Mouse (Mus musculus): ENCODE data around the gene Fgfbp1.

Fgfbp1 gene

DNA sequence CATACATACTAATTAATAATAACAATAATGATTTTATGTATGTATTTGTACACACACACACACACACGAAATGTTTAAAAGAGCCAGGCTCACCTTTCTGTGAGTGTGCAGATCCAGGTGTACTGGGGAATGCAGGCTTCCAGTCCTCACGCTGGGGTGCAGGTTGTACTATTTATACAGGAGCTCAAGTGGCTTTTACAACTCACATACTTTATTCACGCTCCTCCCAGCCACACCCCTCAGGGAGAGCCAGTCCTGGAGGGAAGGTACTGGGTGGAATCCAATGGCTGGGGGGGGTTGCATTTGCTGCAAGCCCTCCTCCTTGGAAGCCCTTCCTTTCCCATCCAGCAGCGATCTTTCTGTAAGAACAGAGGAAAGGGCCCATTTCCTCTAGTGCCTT lies at the start of gene Fgfbp1:
Gene Fgfbp1, minus strand, starts transcription at position 160 of the 400 bp plus-strand sequence.
- DNase-seq (ENCODE audit: low read depth, low spot score), result no peak

- no peak for DNase-seq (ENCODE audit: low read depth, low spot score)
Observed at GRCm38 (mm10) chr5:43998295-43998989, 16.9 kb upstream of the Fgfbp1 start.

- no peak for DNase-seq (ENCODE audit: low read depth, low spot score)
Observed at GRCm38 (mm10) chr5:43997626-43998025, 16.0 kb upstream of the Fgfbp1 start.

GRCm38 (mm10) chr5:43996162-43996561 lies 14.6 kb upstream of the Fgfbp1 start:
- no peak for DNase-seq (ENCODE audit: low read depth, low spot score)

- no peak for DNase-seq (ENCODE audit: low read depth, low spot score)
Observed at GRCm38 (mm10) chr5:43994981-43995380, 13.4 kb upstream of the Fgfbp1 start.

- no peak for DNase-seq (ENCODE audit: low read depth, low spot score)
Observed at GRCm38 (mm10) chr5:43990316-43990715, 8.7 kb upstream of the Fgfbp1 start.

- no peak for DNase-seq (ENCODE audit: low read depth, low spot score)
Observed at GRCm38 (mm10) chr5:43989017-43989416, 7.4 kb upstream of the Fgfbp1 start.

DNA sequence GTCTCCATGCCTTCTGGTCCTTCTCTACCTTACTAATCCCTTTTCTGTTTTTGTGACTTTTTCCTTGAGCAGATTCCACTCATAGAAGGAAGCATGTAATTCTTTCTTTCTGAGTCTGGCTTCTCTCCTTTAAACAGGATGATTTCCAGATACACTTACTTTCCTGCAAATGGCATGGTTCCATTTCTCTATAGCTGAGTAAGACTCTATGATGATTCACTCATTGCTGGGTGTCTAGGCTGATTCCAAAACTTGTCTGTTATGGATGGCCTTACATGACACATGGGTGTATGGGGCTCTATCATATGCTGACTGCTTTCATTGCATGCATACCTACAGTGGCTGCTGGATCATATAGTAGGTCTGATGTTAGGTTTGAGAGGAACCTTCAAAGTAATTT lies 4.6 kb upstream of the Fgfbp1 start:
- no peak for DNase-seq (ENCODE audit: low read depth, low spot score)

DNA sequence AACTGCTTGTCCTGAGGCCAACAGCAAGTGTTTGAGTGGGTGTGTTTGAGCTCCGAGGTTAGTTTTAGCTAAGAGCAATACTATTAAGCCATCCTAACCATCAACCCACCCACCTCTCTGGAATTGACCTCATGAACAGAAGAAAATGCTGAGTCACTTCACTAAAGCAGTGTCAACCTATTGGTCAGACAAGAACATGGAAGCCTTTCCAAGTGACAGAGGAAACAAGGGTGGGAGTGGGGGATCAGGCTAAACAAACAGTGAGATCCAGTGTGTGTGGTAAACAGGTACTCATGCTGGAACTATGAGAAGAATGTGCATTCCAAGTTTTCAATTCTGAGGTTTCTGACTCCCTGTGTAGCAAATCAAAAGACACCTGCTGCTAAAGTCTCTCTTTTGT lies 1.3 kb upstream of the Fgfbp1 start:
- DNase-seq (ENCODE audit: low read depth, low spot score), result no peak

DNA sequence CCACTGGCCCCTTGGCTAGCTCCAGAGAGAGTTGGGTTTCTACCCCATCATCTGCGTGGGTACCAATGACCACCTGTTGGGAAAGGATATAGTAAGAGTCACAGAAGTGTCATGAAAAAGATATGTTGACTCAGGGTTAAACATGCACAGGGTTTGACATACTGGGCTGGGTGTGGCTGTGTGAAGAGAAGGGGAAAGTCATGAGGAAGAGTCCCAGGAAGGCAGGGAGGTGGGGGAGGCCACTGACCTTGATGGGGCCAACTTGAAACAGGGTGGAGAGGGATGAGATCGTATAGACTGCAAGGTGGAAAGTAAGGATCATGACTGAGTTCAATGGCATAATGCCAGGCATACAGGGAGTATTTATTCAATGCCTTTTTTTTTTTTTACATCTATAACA lies 1.2 kb downstream of the Fgfbp1 start:
- no peak for DNase-seq (ENCODE audit: low read depth, low spot score)

GRCm38 (mm10) chr5:43976821-43977561 lies 4.6 kb downstream of the Fgfbp1 start:
- DNase-seq (ENCODE audit: low read depth, low spot score), result no peak

DNA sequence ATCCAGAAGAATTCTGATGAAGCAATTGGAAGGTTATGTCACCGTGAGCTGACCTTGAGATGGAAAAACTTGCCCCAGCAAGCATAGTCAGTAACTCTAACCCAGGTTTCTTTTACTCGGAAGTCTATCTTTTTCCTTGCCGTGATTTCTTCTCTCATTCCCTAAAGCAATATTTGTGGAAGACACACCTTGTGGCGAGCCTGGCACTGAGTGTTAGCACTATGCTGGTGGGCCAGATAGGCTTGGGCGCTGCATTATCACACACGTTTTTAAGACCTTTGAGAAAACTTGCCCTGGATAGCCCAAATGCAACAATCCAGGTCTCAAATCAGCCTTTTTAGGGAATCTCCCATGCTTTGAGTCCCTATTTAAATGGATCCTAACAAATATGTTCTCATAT lies 7.4 kb downstream of the Fgfbp1 start:
- no peak for DNase-seq (ENCODE audit: low read depth, low spot score)

DNA sequence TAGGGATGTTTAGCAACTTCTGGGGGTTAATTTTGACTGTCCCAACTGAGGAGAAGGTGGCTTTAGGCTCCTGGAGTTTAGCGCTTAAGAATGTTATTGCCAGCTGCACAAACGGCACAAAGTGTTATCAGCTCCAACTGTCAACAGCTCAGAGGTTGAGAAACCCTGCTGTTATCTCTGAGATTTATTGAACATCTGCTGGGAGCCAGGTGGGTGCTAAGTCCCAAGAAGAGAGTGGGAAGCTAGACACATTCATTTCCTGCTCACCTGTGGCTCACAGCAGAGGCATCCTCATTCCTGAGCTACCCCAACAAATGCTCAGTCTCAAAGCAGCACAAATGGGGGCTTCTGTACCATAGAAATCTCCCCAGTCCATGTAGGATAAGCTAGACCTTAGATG lies 10.4 kb downstream of the Fgfbp1 start:
- no peak for DNase-seq (ENCODE audit: low read depth, low spot score)

DNA sequence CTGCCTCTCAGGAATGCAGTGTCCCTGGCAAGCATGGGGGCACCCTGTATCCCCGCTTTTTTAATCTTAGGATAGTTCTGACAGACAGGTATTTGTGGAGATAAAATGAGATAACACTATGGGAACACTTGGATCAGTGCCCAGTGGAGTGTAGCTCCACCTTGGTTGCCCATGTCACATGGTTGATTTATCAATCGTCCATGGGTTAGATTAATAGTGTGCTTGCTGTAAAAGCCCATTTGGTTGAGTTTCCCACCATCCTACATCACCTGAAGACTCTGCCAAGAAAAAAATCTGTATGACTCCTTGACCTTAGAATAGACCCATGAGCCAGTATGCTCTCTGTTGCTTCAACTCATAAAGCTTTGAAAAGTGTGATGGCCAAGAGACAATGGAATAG lies 11.0 kb downstream of the Fgfbp1 start:
- no peak for DNase-seq (ENCODE audit: low read depth, low spot score)

GRCm38 (mm10) chr5:43968634-43969033 lies 12.9 kb downstream of the Fgfbp1 start:
- no peak for DNase-seq (ENCODE audit: low read depth, low spot score)

DNA sequence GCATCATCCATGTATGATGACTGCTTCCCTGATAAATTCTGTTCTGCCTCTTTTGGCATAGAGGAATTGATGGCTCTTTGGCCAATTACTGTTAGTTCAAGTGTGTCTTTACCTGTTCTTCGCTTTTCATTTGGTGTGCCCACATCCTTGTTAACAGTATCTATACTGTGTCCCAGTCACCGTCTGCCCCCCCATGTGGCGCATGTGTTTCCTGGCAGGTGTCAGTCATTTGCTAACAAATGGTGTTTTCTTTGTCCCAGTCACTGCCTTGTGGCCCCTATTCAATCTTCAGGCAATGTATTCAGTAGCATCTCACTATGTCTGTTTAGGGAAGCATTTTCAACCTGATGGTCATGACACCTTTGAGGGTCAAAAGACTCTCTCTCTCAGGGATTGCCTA lies 20.5 kb downstream of the Fgfbp1 start:
- DNase-seq (ENCODE audit: low read depth, low spot score), result no peak

DNA sequence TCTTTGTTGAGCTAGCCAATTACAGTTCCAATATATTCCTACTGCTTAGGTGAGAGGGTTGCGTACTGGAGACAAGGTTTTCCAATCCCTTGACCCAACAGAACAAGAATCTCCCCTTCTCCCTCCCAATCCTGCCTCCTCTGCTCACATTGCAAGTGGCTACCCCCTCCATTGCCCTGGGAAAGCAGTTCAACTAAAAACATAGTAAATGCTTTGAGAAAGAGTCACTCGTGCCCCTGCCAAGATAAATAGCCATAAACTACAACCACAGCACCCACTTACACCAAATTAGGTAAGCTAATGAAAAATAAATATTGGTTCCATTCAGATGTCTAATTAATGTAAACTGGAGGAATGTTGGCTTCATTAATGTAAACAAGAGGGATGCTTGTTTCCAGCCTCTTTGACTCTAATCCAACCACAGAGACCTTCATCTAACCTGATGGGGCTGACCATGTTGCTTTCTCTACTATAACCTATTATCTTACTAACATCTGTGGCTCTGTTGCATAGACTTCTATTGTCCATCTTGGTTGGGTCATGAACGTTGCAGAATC lies 21.6 kb downstream of the Fgfbp1 start:
- no peak for DNase-seq (ENCODE audit: low read depth, low spot score)

DNA sequence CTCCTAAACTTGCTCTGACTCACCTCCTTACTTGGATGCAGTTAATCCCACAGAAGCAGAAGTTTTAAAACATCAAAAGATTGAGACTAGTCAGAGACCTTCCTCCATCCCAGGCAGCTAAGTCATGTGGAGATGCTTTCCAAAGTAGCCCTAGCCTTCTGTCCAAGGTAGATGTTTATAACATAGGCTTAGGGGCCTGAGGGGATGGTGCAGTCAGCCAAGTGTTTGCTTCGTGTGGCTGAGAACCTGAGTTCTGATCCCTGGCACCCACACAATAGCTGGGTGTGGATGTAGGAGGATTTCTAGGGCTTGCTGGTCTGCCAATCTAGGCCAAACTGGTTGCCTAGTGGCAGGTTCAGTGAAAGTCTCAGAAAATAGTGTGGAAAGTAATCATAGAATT lies 28.3 kb downstream of the Fgfbp1 start:
- DNase-seq (ENCODE audit: low read depth, low spot score), result no peak

- DNase-seq (ENCODE audit: low read depth, low spot score), result no peak
Observed at GRCm38 (mm10) chr5:43948748-43949275, 32.8 kb downstream of the Fgfbp1 start.

GRCm38 (mm10) chr5:43948111-43948743 lies 33.4 kb downstream of the Fgfbp1 start:
- DNase-seq (ENCODE audit: low read depth, low spot score), result no peak

DNA sequence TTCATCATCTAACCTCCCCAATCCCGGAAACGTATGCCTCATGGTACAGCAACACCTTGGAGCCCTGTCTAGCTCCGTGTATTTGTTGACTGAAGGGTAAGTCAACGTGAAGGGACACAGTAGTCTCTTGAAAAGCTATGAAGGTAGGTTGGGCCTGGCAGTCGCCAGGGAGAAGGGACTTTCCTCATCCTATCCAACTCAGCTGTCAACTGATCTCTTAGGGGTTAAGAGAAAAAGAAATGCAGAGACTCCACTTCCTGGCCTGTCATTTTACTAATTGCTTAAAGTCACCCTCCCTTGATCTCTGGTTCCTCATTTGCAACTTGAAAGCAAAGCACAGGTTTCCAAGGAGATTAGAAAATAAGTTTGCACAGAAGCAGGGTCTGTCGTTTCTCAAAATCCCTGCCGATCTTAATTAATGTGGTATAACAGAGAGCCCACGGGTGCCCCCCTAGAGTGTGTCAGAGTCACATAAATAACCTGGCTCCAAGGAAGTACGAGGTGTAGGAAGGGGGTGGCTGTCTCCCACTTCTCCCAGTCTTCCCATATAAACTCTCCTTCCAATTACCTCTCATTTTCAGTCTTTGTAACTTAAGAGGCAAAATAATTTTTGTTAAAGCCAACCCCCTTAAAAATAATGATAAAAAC lies 34.1 kb downstream of the Fgfbp1 start:
- no peak for DNase-seq (ENCODE audit: low read depth, low spot score)

- DNase-seq (ENCODE audit: low read depth, low spot score), result no peak
Observed at GRCm38 (mm10) chr5:43933269-43933668, 48.3 kb downstream of the Fgfbp1 start.

All from brain, embryonic 18.5 days (tissue).